Mouse (Mus musculus) CH12.LX (cell line): ENCODE results near the gene Stam. TPM values are rescaled to one million over a fixed set of nuclear protein-coding genes. Genes with fewer than 3 reads are reported as not detected.
"Not testable (repeated sequence)": the region's sequence is repeated elsewhere in the genome, so short reads cannot be mapped to it uniquely, and the experiment has no call there.

ENCODE experiments used
- DNase-seq: peaks from one replicate; pipeline ENCODE4 v3.0.0-alpha.2; 2013; ENCODE audit errors: extremely low read depth
- H3K27ac ChIP-seq: 2 replicates; pipeline ENCODE4 v1.5.1; 2012; ENCODE audit warnings: low read depth, mild to moderate bottlenecking, control low read depth, moderate library complexity; ENCODE audit not compliant: insufficient read depth
- H3K27me3 ChIP-seq: replicated peaks from 2 replicates; pipeline ENCODE3; 2012; ENCODE audit warnings: inconsistent platforms
- H3K36me3 ChIP-seq, 2 experiments: replicated peaks in 1 of 2; 2 replicates each; pipeline versions ENCODE3 to v1.6.1; 2012; ENCODE audit warnings: inconsistent platforms in 1 of 2, low read length in 1 of 2, mild to moderate bottlenecking in 1 of 2, mixed read lengths in 1 of 2, moderate library complexity in 1 of 2; ENCODE audit not compliant: control insufficient read depth in 1 of 2, insufficient read depth in 1 of 2
- H3K4me1 ChIP-seq, 2 experiments: 2 replicates each; pipeline ENCODE4 v1.6.1; 2012; ENCODE audit warnings: inconsistent platforms in 1 of 2, moderate library complexity in 1 of 2; ENCODE audit not compliant: insufficient read depth in 2 of 2, control insufficient read depth in 1 of 2
- H3K4me2 ChIP-seq: 2 replicates; pipeline ENCODE4 v1.6.1; 2012; ENCODE audit warnings: low read depth, mild to moderate bottlenecking, control low read depth; ENCODE audit not compliant: poor library complexity, insufficient read depth, severe bottlenecking
- H3K4me3 ChIP-seq, 3 experiments: fragments of 150-350 bp in 1 of 3; sonication (generic) in 1 of 3; replicated peaks in 1 of 3; 2 replicates each; pipeline versions ENCODE3 to v1.5.1; 2011 to 2012; ENCODE audit warnings: low read depth in 2 of 3, low read length in 2 of 3, mild to moderate bottlenecking in 2 of 3, moderate library complexity in 2 of 3, control low read depth in 1 of 3, improper control_type of control experiment in 1 of 3, inconsistent platforms in 1 of 3, mixed read lengths in 1 of 3; ENCODE audit not compliant: poor library complexity in 1 of 3
- H3K79me2 ChIP-seq: replicated peaks from 2 replicates; pipeline ENCODE4 v1.6.1; 2012; ENCODE audit warnings: mild to moderate bottlenecking, moderate library complexity; ENCODE audit not compliant: control insufficient read depth, poor library complexity, insufficient read depth, severe bottlenecking; ENCODE audit errors: extremely low read depth
- H3K9ac ChIP-seq: 2 replicates; pipeline ENCODE4 v1.6.1; 2012; ENCODE audit warnings: low read depth, mild to moderate bottlenecking, control low read depth, moderate library complexity; ENCODE audit not compliant: insufficient read depth
- H3K9me3 ChIP-seq: replicated peaks from 2 replicates; pipeline ENCODE3; 2012; ENCODE audit warnings: low read length, inconsistent platforms, mixed read lengths
- BHLHE40 ChIP-seq: IDR thresholded peaks from 2 replicates; pipeline ENCODE4 v1.6.1; 2011; ENCODE audit warnings: mild to moderate bottlenecking, low read depth, low read length, improper control_type of control experiment
- CHD2 ChIP-seq: IDR thresholded peaks from 2 replicates; pipeline ENCODE4 v1.6.1; 2011; ENCODE audit warnings: low read length, improper control_type of control experiment
- ELF1 ChIP-seq: IDR thresholded peaks from 2 replicates; pipeline ENCODE4 v1.6.1; 2014; ENCODE audit warnings: low read depth, mild to moderate bottlenecking, inconsistent platforms, low read length, improper control_type of control experiment
- JUN ChIP-seq: IDR thresholded peaks from 2 replicates; pipeline ENCODE4 v1.6.1; 2011; ENCODE audit warnings: low read depth, mild to moderate bottlenecking, low read length, improper control_type of control experiment, moderate library complexity; ENCODE audit not compliant: insufficient read depth
- JUND ChIP-seq: conservative IDR thresholded peaks from 2 replicates; pipeline ENCODE4 v1.6.1; 2011; ENCODE audit warnings: low read depth, low read length, improper control_type of control experiment
- MXI1 ChIP-seq: IDR thresholded peaks from 2 replicates; pipeline ENCODE4 v1.6.1; 2011; ENCODE audit warnings: mild to moderate bottlenecking, low read depth, low read length, improper control_type of control experiment
- PAX5 ChIP-seq: IDR thresholded peaks from 2 replicates; pipeline ENCODE4 v1.6.1; 2012; ENCODE audit warnings: low read length, inconsistent platforms, mixed read lengths
- POLR2AphosphoS2 ChIP-seq: IDR thresholded peaks from 2 replicates; pipeline ENCODE4 v1.6.1; 2011; ENCODE audit warnings: low read depth, low read length, improper control_type of control experiment
- RCOR1 ChIP-seq: conservative IDR thresholded peaks from 2 replicates; pipeline ENCODE4 v1.6.1; 2012; ENCODE audit warnings: low read depth, mild to moderate bottlenecking, inconsistent platforms, low read length, improper control_type of control experiment
- SIN3A ChIP-seq: IDR thresholded peaks from 2 replicates; pipeline ENCODE4 v1.6.1; 2012; ENCODE audit warnings: low read length, improper control_type of control experiment, inconsistent platforms
- ZNF384 ChIP-seq: IDR thresholded peaks from 2 replicates; pipeline ENCODE4 v1.6.1; 2012; ENCODE audit warnings: low read depth, low read length, improper control_type of control experiment, inconsistent platforms
- dilution Hi-C: fragments of 300-500 bp; cut with MboI; formaldehyde crosslinking; loops from 2 replicates; pipeline ENCODE4 v1.14.3; 2020; ENCODE audit warnings: low sequenced_read_pairs; ENCODE audit not compliant: extremely low pct_unique_long_range_greater_than_20kb, extremely low pct_ligation_motif_present
- in situ Hi-C: fragments of 300-500 bp; cut with MboI; formaldehyde crosslinking; loops from 3 replicates; pipeline ENCODE4 v1.14.3; 2019; ENCODE audit warnings: low sequenced_read_pairs, low pct_ligation_motif_present, low pct_unique_long_range_greater_than_20kb, mixed read lengths
- polyA plus RNA-seq: library from polyadenylated mRNA; unstranded; fragments of >175 nt; gene quantifications from 2 replicates; pipeline ENCODE4 v1.2.1, GENCODE M21; 2012; ENCODE audit warnings: low read depth; ENCODE audit not compliant: insufficient read length
- total RNA-seq, 2 experiments: library from RNA; depleted of rRNA; stranded (reverse); fragments of 300-350 nt in 1 of 2; fragments of >200 nt in 1 of 2; gene quantifications; 2 replicates each; pipeline ENCODE4 v1.2.3; 2012 to 2014

The Stam gene
- total and polyA plus RNA-seq, 3 experiments = 13.5 to 21.4 (median 15.1) TPM

DNA sequence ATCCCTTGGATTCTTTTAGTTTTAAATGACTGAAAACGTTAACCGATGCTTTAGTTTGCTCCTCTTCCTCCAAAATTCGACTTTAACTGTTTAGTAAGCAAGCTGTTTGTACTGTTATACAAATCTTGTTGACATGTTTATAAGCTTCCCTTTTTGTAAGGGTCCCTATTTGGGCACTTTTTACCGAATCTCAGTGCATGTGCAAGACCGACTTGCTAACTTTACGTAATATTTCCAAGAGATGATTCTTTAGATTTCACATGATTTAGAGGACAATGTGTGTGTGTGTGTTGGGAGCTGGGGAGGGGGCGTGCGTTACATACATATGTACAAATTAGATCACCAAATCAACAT, 913 bp upstream of the Stam start:
- Histone ChIP-seq H3K9ac (peak overlapping the region; percentile 76), H3K4me3 (peak overlapping the region; percentile 88 to 96 (median 91)), H3K36me3 (no peaks in the 10 kb centered on the region), H3K4me1 (peaks cover 0 to 22% of the 10 kb centered on the region in 2 experiments; a peak in 2 of 4 replicates), H3K27ac (no peak overlapping the region), H3K9me3 (no peaks in the 10 kb centered on the region), H3K4me2 (peak overlapping the region; percentile 98), H3K27me3 (no peaks in the 10 kb centered on the region), H3K79me2 (peaks cover 5% of the 10 kb centered on the region; the same call in 1 of the 2 replicates)
- no peak for DNase-seq
- no peak for TF ChIP-seq CHD2
- in situ Hi-C loops (no loop called here), dilution Hi-C loops (no loop called here)

DNA sequence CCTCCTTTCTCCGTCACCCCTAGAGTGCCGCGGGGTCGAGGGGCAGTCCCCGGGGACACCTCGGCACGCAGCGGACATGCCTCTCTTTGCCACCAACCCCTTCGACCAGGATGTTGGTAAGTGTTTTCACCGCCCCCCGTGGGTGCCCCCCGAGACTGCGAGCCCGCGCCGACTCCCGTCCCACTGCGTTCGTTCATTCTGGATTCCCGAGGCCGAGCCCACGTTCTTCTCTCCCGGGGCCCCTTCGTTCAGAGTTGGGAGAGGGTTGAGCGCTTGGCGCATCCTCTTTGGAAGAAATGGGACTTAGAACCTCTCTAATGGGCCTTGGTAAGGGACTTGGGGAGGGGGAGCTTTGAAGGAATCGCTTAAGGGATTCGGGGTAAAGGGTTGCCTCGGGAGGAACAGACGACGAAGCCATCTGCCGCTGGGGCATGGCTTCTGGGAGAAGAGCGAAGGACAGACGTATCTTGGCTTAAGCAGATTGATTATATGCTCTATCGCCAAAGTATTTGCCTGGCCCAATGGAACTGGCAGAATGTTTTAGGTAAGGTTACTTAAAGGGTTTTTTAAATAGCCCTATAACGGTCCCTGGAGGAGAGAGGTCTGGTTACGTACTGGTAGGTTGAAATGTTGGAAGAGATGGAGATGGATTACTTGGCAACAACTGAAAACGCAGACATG, 463 bp downstream of the Stam start:
- in situ Hi-C loops = no loop called here
- Histone ChIP-seq H3K36me3 (no peaks in the 10 kb centered on the region), H3K79me2 (peaks cover 5% of the 10 kb centered on the region; the same call in 1 of the 2 replicates), H3K9ac (peak overlapping the region; percentile 76), H3K4me2 (peak overlapping the region; percentile 90), H3K27me3 (no peaks in the 10 kb centered on the region)
- DNase-seq = peak; percentile 21
- dilution Hi-C loops = no loop called here
- TF ChIP-seq SIN3A (0 out of 2 replicates have a peak, but pooled peaks have one; percentile 32), RCOR1 (no peak), MXI1 (0 out of 2 replicates have a peak, but pooled peaks have one; percentile 13), POLR2AphosphoS2 (no peak), PAX5 (no peak), ZNF384 (no peak), JUND (no peak), BHLHE40 (no peak), ELF1 (no peak), JUN (no peak)
- TF ChIP-seq, all 38 proteins: peak for 2
- H3K4me3 ChIP-seq = peak overlapping the region; percentile 88 to 96 (median 91)
- peak overlapping the region; percentile 31; the same call in 1 of the 2 replicates for H3K27ac ChIP-seq
- H3K9me3 ChIP-seq = no peaks in the 10 kb centered on the region
- peaks cover 0 to 22% of the 10 kb centered on the region in 2 experiments; a peak in 2 of 4 replicates for H3K4me1 ChIP-seq

DNA sequence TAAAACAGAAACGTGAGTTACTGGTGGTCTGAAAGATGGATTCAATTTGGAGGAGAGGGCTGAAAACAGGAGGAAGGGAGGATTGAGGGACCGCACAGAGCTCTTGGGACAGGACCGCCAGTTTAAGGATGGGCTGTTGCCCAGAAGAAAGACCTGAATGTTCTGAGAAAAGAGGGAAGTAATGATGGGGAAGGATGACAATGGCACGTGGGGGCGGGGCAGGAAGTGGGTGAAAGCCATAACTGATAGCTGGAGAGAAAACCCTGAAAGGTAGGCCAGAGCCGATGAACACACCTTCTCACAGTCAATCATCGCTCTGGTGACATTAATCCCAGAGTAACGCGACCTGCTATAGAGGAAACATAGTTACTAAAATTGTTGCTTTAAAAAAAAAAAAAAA, 4.6 kb downstream of the Stam start:
- H3K27ac ChIP-seq, H3K27me3 ChIP-seq, in situ Hi-C loops, H3K4me2 ChIP-seq, H3K4me3 ChIP-seq, H3K36me3 ChIP-seq, DNase-seq, H3K79me2 ChIP-seq, H3K9ac ChIP-seq, dilution Hi-C loops, H3K9me3 ChIP-seq: not testable (repeated sequence)
- peaks cover 0 to 15% of the 10 kb centered on the region in 2 experiments; a peak in 2 of 4 replicates for H3K4me1 ChIP-seq
